Mouse (Mus musculus) left cerebral cortex, adult 9 months (tissue): ENCODE results near the gene Rnf43.
A peak's percentile ranks its signal among the peaks of the same experiment; 100 is the strongest.

Experiments
- DNase-seq, 2 experiments: peaks; one replicate each; pipeline ENCODE4 v3.0.0; 2022; ENCODE audit warnings: low spot score in 2 of 2

Gene Rnf43

GRCm38 (mm10) chr11:87745632-87746555 is 83.4 kb downstream of the Rnf43 start:
- no peak for DNase-seq

- no peak for DNase-seq
Measured at GRCm38 (mm10) chr11:87747312-87747711, 84.8 kb downstream of the Rnf43 start.

- no peak for DNase-seq
Measured at GRCm38 (mm10) chr11:87747716-87748115, 85.2 kb downstream of the Rnf43 start.

GRCm38 (mm10) chr11:87748132-87749119 is 85.9 kb downstream of the Rnf43 start:
- DNase-seq = no peak

- DNase-seq = peak; percentile 45 to 58
Measured at GRCm38 (mm10) chr11:87749192-87750042, 86.9 kb downstream of the Rnf43 start.

GRCm38 (mm10) chr11:87750043-87750421 is 87.5 kb downstream of the Rnf43 start:
- DNase-seq = no peak

GRCm38 (mm10) chr11:87750521-87750920 is 88.0 kb downstream of the Rnf43 start:
- no peak for DNase-seq

- no peak for DNase-seq
Measured at GRCm38 (mm10) chr11:87751031-87751430, 88.5 kb downstream of the Rnf43 start.

- no peak for DNase-seq
Measured at GRCm38 (mm10) chr11:87751491-87751966, 89.0 kb downstream of the Rnf43 start.

- DNase-seq = no peak
Measured at GRCm38 (mm10) chr11:87752307-87752706, 89.8 kb downstream of the Rnf43 start.

- DNase-seq = no peak
Measured at GRCm38 (mm10) chr11:87753255-87753654, 90.7 kb downstream of the Rnf43 start.

- DNase-seq = no peak
Measured at GRCm38 (mm10) chr11:87753891-87754501, 91.5 kb downstream of the Rnf43 start.

- no peak for DNase-seq
Measured at GRCm38 (mm10) chr11:87754603-87755002, 92.1 kb downstream of the Rnf43 start.

GRCm38 (mm10) chr11:87755360-87756017 is 93.0 kb downstream of the Rnf43 start:
- DNase-seq = peak in 1 of 2 experiments; percentile 56

GRCm38 (mm10) chr11:87756251-87756820 is 93.8 kb downstream of the Rnf43 start:
- no peak for DNase-seq

GRCm38 (mm10) chr11:87757001-87757954 is 94.8 kb downstream of the Rnf43 start:
- DNase-seq = no peak

GRCm38 (mm10) chr11:87758161-87758911 is 95.8 kb downstream of the Rnf43 start:
- no peak for DNase-seq
